Mouse (Mus musculus) layer of hippocampus, adult 2 months (tissue): ENCODE measurements at regions not wholly inside any gene's neighbourhood (a gene's known extent, or its start where the extent isn't known, plus 50 kb on each side); places are given as distances from the start of the nearest gene placed in this dataset.
"Not testable (repeated sequence)": the region's sequence is repeated elsewhere in the genome, so short reads cannot be mapped to it uniquely, and the experiment has no call there.

Experiments
- DNase-seq, 2 experiments: peaks; one replicate each; pipeline ENCODE4 v3.0.0; 2022; ENCODE audit warnings: low spot score in 2 of 2
- H3K27ac ChIP-seq: fragments of 200-600 bp; 2 replicates; pipeline ENCODE4 v1.8.1; 2022
- H3K4me3 ChIP-seq: fragments of 200-600 bp; 2 replicates; pipeline ENCODE4 v1.8.1; 2022; ENCODE audit warnings: mild to moderate bottlenecking
- CTCF ChIP-seq: fragments of 200-600 bp; conservative IDR thresholded peaks from 2 replicates; pipeline ENCODE4 v1.8.1; 2022; ENCODE audit warnings: antibody characterized with exemption, mild to moderate bottlenecking, moderate library complexity

- H3K4me3 ChIP-seq, H3K27ac ChIP-seq, DNase-seq: not testable (repeated sequence)
- TF ChIP-seq CTCF = peak; percentile 47
These were observed 404.3 kb downstream of the Adam6a start for GRCm38 (mm10) chr12:113948017-113948416.

DNA sequence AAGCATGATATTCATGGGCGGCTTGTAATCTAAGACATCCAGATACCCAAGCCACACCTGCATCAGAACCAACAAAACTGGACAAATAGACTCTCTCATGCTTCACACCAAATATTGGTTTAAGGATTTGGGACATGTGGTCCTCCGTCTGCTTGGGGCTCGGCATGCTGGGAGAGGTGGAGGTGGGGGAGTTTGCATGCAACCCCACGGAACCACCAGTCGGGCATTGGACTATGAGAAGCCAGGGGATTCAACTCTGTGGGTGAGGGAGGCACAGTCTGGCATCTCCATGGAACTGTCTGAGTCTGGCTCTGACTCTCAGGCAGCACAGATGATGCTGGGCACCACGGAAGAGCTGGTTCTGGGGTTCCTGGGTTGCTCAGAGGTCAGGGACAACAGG, 430.6 kb downstream of the Adam6a start:
- no peak overlapping the region for H3K27ac ChIP-seq
- DNase-seq = no peak
- no peak for TF ChIP-seq CTCF
- no peak overlapping the region for H3K4me3 ChIP-seq

DNA sequence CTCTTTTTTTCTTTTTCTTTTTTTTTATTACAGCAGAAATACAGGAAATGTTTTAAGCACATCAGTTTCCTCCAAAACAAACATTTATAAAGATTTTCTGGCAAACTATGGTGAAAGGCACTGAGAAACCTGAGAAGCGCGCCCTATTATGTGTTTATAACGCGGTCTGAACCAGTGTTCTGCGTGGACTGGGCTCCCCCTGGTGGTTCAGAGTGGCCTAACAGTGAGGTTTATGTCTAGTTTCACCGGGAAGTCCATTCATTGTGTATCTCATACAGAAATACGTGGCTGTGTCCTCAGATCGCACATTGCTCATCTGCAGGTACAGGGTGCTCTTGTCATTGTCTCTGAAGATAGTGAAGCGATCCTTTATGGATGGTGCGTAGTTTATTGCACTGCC, 437.9 kb downstream of the Adam6a start:
- peak; percentile 15 to 72 for DNase-seq
- peak; percentile 76 for TF ChIP-seq CTCF
- not testable (repeated sequence) for H3K27ac ChIP-seq, H3K4me3 ChIP-seq

- no peak for DNase-seq
- Histone ChIP-seq H3K4me3 (no peak overlapping the region), H3K27ac (no peak overlapping the region)
- TF ChIP-seq CTCF = no peak
These were observed 443.7 kb downstream of the Adam6a start for GRCm38 (mm10) chr12:113987233-113987990.

- Histone ChIP-seq H3K27ac (no peak overlapping the region), H3K4me3 (no peak overlapping the region)
- no peak for DNase-seq
- no peak for TF ChIP-seq CTCF
These were observed 448.7 kb downstream of the Adam6a start for GRCm38 (mm10) chr12:113992425-113992824.

DNA sequence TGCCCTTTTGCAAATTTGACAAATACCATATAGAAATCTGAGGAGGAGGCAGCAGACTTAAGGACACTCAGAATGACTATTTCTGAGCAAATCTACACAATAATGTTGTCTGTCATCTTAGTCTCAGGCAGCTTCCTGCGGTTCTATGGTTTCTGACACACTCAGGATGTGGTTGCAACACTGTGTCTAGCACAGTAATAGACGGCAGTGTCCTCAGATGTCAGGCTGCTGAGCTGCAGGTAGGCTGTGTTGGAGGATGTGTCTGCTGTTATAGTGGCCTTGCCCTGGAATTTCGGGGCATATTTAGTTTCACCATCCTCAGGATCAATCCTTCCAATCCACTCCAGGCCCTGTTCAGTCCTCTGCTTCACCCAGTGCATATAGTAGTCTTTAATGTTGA, 450.6 kb downstream of the Adam6a start:
- DNase-seq, H3K4me3 ChIP-seq, H3K27ac ChIP-seq: not testable (repeated sequence)

- not testable (repeated sequence) for DNase-seq, H3K4me3 ChIP-seq, H3K27ac ChIP-seq
These were observed 464.8 kb downstream of the Adam6a start for GRCm38 (mm10) chr12:114008491-114008890.

- DNase-seq = no peak
- no peak overlapping the region for H3K4me3 ChIP-seq
- no peak overlapping the region for H3K27ac ChIP-seq
- TF ChIP-seq CTCF = no peak
These were observed 465.7 kb downstream of the Adam6a start for GRCm38 (mm10) chr12:114009391-114009790.

DNA sequence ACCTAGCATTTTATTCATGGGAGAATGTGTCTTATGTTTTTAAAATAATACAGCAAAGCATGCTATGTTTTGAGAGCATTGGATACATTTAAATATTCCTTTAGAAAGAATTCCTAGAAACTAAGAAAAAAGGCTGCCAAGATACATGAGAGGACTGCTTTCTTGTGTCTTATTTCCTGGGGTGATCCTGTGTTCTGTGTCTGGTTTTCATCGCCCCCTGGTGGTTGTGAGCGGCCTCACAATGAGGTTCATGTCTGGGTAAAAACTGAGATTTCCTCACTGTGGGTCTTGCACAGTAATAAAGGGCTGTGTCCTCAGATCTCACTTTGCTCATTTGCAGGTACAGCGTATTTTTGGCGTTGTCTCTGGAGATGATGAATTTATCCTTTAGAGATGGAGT, 469.2 kb downstream of the Adam6a start:
- not testable (repeated sequence) for H3K4me3 ChIP-seq, H3K27ac ChIP-seq
- TF ChIP-seq CTCF = peak; percentile 55
- peak in 1 of 2 experiments; percentile 19 for DNase-seq

DNA sequence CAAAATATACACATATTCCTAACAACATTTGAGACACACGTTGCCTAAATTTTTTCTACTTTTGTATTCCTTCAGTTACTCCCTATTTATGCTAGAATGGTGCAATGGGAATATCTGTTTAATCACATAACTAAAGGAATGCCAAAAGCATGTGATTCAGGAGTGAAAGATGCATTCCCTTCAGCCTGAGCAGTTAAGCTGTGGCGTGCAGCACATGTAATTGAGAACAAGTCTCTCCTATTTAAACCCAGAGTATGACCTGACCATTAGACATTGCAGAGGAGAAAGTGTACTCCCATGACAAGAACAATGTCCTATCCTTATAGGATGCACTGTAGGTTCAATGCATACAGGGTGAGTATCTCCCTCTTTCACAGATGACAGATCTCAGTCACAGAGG, 493.3 kb downstream of the Adam6a start:
- H3K27ac ChIP-seq, H3K4me3 ChIP-seq, DNase-seq: not testable (repeated sequence)

DNA sequence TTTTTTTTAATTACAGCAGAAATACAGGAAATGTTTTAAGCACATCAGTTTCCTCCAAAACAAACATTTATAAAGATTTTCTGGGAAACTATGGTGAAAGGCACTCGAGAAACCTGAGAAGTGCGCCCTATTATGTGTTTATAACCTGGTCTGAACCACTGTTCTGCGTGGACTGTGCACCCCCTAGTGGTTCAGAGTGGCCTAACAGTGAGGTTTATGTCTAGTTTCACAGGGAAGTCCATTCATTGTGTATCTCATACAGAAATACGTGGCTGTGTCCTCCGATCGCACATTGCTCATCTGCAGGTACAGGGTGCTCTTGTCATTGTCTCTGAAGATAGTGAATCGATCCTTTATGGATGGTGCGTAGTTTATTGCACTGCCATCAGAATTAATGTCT, 504.3 kb downstream of the Adam6a start:
- TF ChIP-seq CTCF = peak; percentile 58
- not testable (repeated sequence) for H3K27ac ChIP-seq, H3K4me3 ChIP-seq, DNase-seq

DNA sequence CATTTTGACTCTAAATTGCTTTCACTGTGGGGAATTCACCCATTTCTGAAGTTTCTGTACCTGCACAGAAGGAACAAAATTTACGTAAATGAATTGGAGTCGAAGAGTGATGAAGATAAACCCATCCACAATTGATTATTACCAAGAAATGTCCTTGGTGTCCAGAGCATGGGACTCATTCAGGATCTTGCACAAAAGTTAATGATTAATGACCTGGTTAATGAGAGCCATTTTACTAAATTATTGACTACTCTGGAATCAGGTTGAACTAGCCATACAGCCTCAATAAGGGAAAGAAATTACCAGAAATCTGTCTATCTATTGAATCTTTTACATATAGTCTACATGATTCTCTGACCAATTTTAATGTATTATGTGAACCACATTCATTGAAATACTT, 509.6 kb downstream of the Adam6a start:
- no peak for DNase-seq
- Histone ChIP-seq H3K4me3 (no peak overlapping the region), H3K27ac (no peak overlapping the region)
- no peak for TF ChIP-seq CTCF

GRCm38 (mm10) chr12:114059615-114060014, 515.9 kb downstream of the Adam6a start:
- TF ChIP-seq CTCF = no peak
- Histone ChIP-seq H3K27ac (no peak overlapping the region), H3K4me3 (no peak overlapping the region)
- DNase-seq = no peak

- no peak for DNase-seq
- Histone ChIP-seq H3K27ac (no peak overlapping the region), H3K4me3 (no peak overlapping the region)
- TF ChIP-seq CTCF = no peak
These were observed 523.5 kb downstream of the Adam6a start for GRCm38 (mm10) chr12:114067166-114067565.

DNA sequence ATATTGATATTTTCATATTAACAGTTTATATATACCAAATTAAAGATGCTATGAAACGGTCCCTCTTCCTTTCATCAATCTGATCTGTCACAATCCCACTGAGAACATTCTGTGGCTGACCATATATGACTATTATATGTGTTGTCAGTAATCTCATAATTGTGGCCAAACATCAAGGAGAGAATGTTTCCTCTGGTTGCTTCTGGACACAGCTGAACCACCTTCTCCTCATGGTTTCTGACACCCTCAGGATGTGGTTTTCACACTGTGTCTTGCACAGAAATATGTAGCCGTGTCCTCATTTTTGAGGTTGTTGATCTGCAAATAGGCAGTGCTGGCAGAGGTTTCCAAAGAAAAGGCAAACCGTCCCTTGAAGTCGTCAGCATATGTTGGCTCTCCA, 565.0 kb downstream of the Adam6a start:
- H3K27ac ChIP-seq, DNase-seq: not testable (repeated sequence)

More for the DNA sequence above, 565.0 kb downstream of the Adam6a start:
- H3K4me3 ChIP-seq = not testable (repeated sequence)
